Mouse (Mus musculus) testis, adult 2 months (tissue): ENCODE results near the gene Bcap31.

Experiments used
- CTCF ChIP-seq: fragments of 200-500 bp; IDR thresholded peaks from 2 replicates; pipeline ENCODE4 v1.5.1; 2012; ENCODE audit warnings: low read depth, mild to moderate bottlenecking, inconsistent platforms, low read length, moderate library complexity; ENCODE audit not compliant: control insufficient read depth, insufficient read depth, insufficient replicate concordance
- POLR2A ChIP-seq: fragments of 200-500 bp; IDR thresholded peaks from 2 replicates; pipeline ENCODE4 v1.6.1; 2012; ENCODE audit warnings: low read depth, mild to moderate bottlenecking, inconsistent platforms, low read length, moderate library complexity; ENCODE audit not compliant: control insufficient read depth

DNA sequence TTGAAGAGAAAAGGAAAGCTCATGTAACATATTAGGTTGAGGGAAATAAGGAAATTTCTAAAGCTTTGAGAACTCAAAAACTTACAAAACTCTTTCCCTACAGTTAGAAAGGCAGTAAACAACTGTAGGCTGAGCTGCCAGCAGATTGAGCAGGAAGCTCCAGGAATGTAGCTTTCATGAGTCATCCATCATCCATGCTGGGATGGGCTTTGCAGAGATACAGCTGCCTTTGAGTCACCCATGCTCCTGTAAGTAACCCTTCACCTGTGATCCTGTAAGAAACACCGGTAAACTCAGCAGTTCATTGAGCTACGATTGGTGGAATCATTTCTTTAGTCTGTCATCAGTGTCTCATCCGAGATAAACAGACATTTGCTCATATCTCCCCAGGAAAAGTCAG, 65.1 kb downstream of the Bcap31 start:
- TF ChIP-seq CTCF, result no peak
- no peak for TF ChIP-seq POLR2A
